Mouse (Mus musculus): Measurements from ENCODE around the gene Kras.

- no peak for TF ChIP-seq EP300 (IDR thresholded peaks at IDR 0.05)
- no peak for TF ChIP-seq CTCF (IDR thresholded peaks at IDR 0.05)
These were observed 17.7 kb upstream of the Kras start for GRCm38 (mm10) chr6:145267692-145268091.
